Mouse (Mus musculus) cerebellum, adult 2 months (tissue): ENCODE data around the gene Pex16. TPM values are rescaled to one million over a fixed set of nuclear protein-coding genes. Genes with fewer than 3 reads are reported as not detected.

Experiments used
- DNase-seq, 2 experiments: peaks; one replicate each; pipeline ENCODE4 v3.0.0; 2021
- H3K27ac ChIP-seq: fragments of 200-500 bp; 2 replicates; pipeline ENCODE4 v1.5.1; 2012; ENCODE audit warnings: low read length, control low read depth, inconsistent platforms; ENCODE audit not compliant: insufficient read depth
- H3K27me3 ChIP-seq: fragments of 200-500 bp; 2 replicates; pipeline ENCODE4 v1.6.1; 2012; ENCODE audit warnings: inconsistent platforms, mild to moderate bottlenecking, low read length, moderate library complexity; ENCODE audit not compliant: control insufficient read depth, insufficient read depth
- H3K4me1 ChIP-seq: fragments of 200-500 bp; 2 replicates; pipeline ENCODE4 v1.6.1; 2011; ENCODE audit warnings: low read length; ENCODE audit not compliant: control insufficient read depth, insufficient read depth
- H3K4me3 ChIP-seq: fragments of 200-500 bp; replicated peaks from 2 replicates; pipeline ENCODE3; 2011; ENCODE audit warnings: mild to moderate bottlenecking, low read depth, low read length, control low read depth; ENCODE audit not compliant: insufficient read depth
- CTCF ChIP-seq: fragments of 200-500 bp; IDR thresholded peaks from 2 replicates; pipeline ENCODE4 v1.5.1; 2011; ENCODE audit warnings: low read depth, mild to moderate bottlenecking, control low read depth, low read length, moderate library complexity, borderline replicate concordance; ENCODE audit not compliant: insufficient read depth
- POLR2A ChIP-seq: fragments of 200-500 bp; IDR thresholded peaks from 2 replicates; pipeline ENCODE4 v1.6.1; 2011; ENCODE audit warnings: low read length, control low read depth, borderline replicate concordance; ENCODE audit not compliant: insufficient read depth
- WGBS: fragments of 180-500 bp; shearing (Covaris S2); methylation state at CpG from one replicate; pipeline ENCODE4 v1.1.7; 2018; 5-methylcytosine and 5-hydroxymethylcytosine counted together
- polyA plus RNA-seq: library from polyadenylated mRNA; depleted of rRNA; stranded (reverse); fragments of >200 nt; gene quantifications from 2 replicates; pipeline ENCODE4 v1.2.3, GENCODE M21; 2012

Gene Pex16
- polyA plus RNA-seq, 1 experiment: 60.7 TPM

DNA sequence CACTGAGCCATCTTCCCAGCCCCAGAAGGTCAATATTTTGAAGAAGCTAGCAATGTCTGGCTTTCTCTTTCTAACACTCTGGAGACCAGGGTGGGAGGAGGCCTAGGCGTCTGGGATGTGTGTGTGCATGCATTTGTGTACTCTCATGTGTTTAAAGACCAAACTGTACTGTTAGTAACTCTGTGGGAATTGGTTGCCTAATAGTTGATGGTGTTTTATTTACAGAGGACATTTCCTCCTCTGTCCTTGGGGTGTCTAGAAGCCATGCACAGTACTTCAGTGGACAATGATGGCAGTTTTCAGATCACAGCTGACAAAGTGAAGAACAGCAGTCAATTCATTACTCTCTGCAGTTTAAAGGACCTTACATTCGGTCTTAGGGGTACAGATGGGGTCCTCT lies 27.3 kb upstream of the Pex16 start:
- Histone ChIP-seq H3K4me3 (no peak overlapping the region), H3K4me1 (no peaks in the 10 kb centered on the region), H3K27me3 (no peaks in the 10 kb centered on the region), H3K27ac (no peak overlapping the region)
- WGBS: 84% methylated on average over 2 of the region's 2 CpGs
- no peak for DNase-seq
- TF ChIP-seq POLR2A: no peak
- TF ChIP-seq CTCF: no peak

DNA sequence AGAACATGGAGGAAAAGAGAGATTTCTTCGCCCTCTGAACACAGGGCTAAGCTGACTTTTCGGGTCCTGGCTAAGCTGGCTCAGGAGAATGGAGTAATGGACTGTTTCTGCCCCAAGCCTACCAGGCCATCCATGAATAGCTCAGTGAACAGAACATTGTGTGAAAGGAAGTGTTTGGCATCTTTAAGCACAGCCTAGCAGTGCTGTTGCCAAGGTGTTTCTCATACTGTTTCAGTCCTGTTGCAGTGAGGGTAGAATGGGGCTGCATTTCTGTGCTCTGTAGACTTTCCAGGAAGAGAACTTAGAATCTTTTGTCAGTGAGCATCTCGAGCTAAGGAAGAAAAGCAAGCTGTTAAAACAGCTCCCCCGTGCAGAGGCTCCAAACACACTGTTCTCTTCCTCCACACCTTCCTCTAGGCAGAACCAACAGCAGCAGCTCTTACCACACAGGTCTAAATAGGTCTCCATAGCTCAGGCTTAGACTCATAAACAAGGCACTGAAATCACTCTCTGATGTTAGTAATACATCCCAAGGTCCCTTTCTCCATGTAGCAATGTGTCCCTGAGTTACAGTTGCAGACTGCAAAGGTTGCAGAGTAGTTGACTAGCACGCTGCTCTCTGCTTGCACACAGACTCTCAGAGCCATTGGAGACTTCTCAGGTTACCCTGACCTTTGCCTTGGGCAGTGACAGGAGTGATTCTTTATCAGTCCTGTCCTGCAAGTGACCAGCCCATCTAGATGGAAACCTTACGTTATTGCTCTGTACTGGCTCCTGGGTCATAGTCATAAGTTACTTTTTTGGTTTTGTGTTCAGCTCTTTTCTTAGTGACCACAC lies 24.7 kb upstream of the Pex16 start:
- 91% methylated on average over 6 of the region's 6 CpGs for WGBS

DNA sequence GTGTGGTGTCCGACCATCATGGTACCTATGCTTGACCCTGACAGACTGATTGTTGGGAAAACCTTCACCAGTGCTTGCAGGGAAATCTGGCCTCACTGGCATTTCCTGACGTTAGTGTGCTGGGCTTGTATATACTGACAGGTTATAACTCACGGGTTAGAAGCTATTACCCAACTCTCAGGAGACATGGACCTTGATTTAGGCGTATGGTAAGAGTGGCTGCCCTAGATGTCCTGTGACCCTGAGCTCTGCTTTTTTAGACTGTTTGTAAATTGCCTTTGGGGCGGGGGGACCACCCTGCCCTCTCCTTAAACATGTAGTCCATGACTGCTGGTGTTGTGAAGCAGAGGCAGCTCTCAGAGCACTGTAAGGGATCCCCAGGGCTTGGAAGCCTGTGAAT lies 23.8 kb upstream of the Pex16 start:
- H3K4me3 ChIP-seq: no peak overlapping the region
- H3K27ac ChIP-seq: no peak overlapping the region
- no peaks in the 10 kb centered on the region for H3K27me3 ChIP-seq
- no peak for DNase-seq
- WGBS: 86% methylated on average over 5 of the region's 5 CpGs
- TF ChIP-seq POLR2A (no peak), CTCF (no peak)
- no peaks in the 10 kb centered on the region for H3K4me1 ChIP-seq

More for the DNA sequence above, 24.7 kb upstream of the Pex16 start:
- H3K4me3 ChIP-seq: no peak overlapping the region
- no peaks in the 10 kb centered on the region for H3K4me1 ChIP-seq
- TF ChIP-seq POLR2A (no peak), CTCF (no peak)
- no peak for DNase-seq
- H3K27ac ChIP-seq: no peak overlapping the region
- H3K27me3 ChIP-seq: no peaks in the 10 kb centered on the region

DNA sequence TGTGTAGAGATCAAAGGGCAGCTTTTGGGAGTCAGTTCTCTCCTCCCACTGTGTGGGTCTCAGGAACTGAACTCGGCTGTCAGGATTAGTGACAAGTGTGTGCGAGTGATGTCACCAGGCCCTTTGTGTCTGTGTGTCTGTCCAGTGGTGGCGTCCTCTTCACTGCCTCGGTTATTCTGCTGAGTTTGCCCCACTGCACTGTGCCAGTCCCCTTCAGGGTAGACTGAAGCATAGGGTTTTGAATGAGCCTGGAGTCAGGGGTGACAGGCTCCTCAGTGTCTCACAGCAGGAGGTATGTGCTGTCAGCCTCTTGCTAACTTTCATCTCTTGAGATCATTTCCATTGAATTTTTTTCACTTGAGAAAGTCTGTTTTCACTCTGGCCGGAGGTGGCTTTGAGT lies 21.1 kb upstream of the Pex16 start:
- 41% methylated on average over 5 of the region's 5 CpGs for WGBS

GRCm38 (mm10) chr2:92354224-92354623 lies 20.3 kb upstream of the Pex16 start:
- 61% methylated on average over 6 of the region's 6 CpGs for WGBS
- Histone ChIP-seq H3K27me3 (no peaks in the 10 kb centered on the region), H3K27ac (no peak overlapping the region), H3K4me3 (no peak overlapping the region), H3K4me1 (peaks cover 2% of the 10 kb centered on the region; the same call in 1 of the 2 replicates)
- DNase-seq: no peak
- TF ChIP-seq CTCF: no peak
- TF ChIP-seq POLR2A: no peak

More for the DNA sequence above, 21.1 kb upstream of the Pex16 start:
- H3K27ac ChIP-seq: no peak overlapping the region
- no peaks in the 10 kb centered on the region for H3K4me1 ChIP-seq
- no peaks in the 10 kb centered on the region for H3K27me3 ChIP-seq
- no peak for DNase-seq
- TF ChIP-seq POLR2A (no peak), CTCF (no peak)
- H3K4me3 ChIP-seq: no peak overlapping the region

DNA sequence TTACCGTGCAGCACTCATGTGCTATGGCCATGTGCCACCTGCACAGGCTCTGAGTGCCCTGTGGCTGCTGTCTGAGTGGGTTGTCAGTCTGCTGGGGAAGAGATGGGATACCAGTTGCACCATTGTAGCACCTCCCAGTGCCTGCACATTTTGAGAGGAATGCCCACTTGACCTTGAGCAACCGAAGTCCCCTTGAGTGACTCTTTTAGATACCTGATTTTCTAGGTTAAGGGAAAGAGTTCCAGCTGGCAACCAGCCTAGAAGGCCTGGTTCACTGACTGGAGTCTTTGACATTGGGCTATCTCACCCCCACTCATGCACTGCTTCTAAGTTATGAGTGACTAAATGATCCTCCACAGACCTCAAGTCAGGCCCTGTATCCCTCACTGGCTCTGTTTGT lies 15.2 kb upstream of the Pex16 start:
- no peak overlapping the region for H3K27ac ChIP-seq
- peaks cover 11% of the 10 kb centered on the region for H3K4me1 ChIP-seq
- TF ChIP-seq CTCF (no peak), POLR2A (no peak)
- no peak overlapping the region for H3K4me3 ChIP-seq
- H3K27me3 ChIP-seq: no peaks in the 10 kb centered on the region
- WGBS: 21% methylated on average over 2 of the region's 2 CpGs
- DNase-seq: peak; percentile 25 to 35

GRCm38 (mm10) chr2:92360186-92360823 lies 14.2 kb upstream of the Pex16 start:
- 35% methylated on average over 25 of the region's 25 CpGs for WGBS
- DNase-seq: peak; percentile 38 to 43
- no peak for TF ChIP-seq CTCF
- no peak for TF ChIP-seq POLR2A
- H3K4me1 ChIP-seq: peaks cover 11% of the 10 kb centered on the region
- no peak overlapping the region for H3K4me3 ChIP-seq
- H3K27me3 ChIP-seq: no peaks in the 10 kb centered on the region
- H3K27ac ChIP-seq: no peak overlapping the region

DNA sequence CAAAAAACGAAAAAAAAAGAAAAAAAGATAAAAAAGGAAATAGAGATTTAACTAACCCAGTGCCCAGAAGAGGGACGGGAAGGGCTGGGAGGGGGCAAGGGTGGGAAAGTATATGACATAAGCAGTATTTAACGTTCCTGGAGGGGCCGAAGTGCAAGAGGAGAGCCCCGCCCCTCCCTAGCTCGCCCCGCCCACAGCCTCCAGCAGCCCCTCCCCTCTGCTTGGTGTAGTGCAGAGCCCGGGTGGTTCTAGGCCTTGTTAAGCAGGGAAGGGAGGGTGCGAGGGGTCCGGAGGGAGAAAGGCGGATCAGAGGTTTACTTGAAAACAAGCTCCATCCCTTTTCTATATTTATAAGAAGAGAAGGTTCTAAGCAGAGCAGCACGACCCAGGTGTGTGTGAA lies 13.6 kb upstream of the Pex16 start:
- DNase-seq: no peak
- no peak for TF ChIP-seq CTCF
- no peak for TF ChIP-seq POLR2A
- peaks cover 11% of the 10 kb centered on the region for H3K4me1 ChIP-seq
- 46% methylated on average over 12 of the region's 12 CpGs for WGBS
- no peak overlapping the region for H3K27ac ChIP-seq
- H3K4me3 ChIP-seq: no peak overlapping the region
- H3K27me3 ChIP-seq: no peaks in the 10 kb centered on the region
